Mouse (Mus musculus): ENCODE data around the gene Haus3. TPM values are rescaled to one million over a fixed set of nuclear protein-coding genes. Genes with fewer than 3 reads are reported as not detected.

Gene Haus3
- polyA plus RNA-seq, 1 experiment from 2014 or later, result 14.2 TPM

DNA sequence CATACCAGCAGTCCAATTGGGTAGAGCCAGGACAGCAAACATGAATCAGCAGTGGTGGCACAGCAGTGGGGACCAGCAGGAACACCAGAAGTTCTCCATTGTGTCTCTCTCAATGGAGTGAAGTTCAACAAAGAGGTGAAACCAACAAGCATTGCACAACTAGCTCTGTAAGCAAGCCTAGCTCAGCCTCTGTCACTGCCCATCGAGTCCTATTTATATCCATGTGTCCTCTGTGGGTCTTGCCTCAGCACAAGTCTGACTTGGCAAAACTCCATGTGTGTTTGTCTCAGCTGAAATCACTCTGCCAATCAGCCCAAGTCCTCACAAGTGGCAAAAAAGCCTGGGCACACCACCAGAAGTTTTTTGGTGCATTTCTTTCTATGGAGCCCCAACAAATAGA lies 63.6 kb downstream of the Haus3 start:
- H3K27me3 ChIP-seq (replicated peaks; ENCODE audit: control insufficient read depth, insufficient read depth, low read length), result no peaks in the 10 kb centered on the region
- WGBS, result 73% methylated on average over 1 of the region's 1 CpGs
- no peak for ATAC-seq

More for the DNA sequence above, 63.6 kb downstream of the Haus3 start:
- Histone ChIP-seq H3K27ac (ENCODE audit: low read depth, low read length) (no peak overlapping the region), H3K4me3 (ENCODE audit: low read length) (no peak overlapping the region), H3K4me2 (ENCODE audit: low read length) (no peak overlapping the region), H3K9me3 (ENCODE audit: control insufficient read depth, low read length) (no peaks in the 10 kb centered on the region), H3K9ac (ENCODE audit: low read depth, low read length) (no peak overlapping the region), H3K36me3 (ENCODE audit: control insufficient read depth, insufficient read depth, low read length) (no peaks in the 10 kb centered on the region), H3K4me1 (ENCODE audit: control insufficient read depth, insufficient read depth, low read depth, low read length) (no peaks in the 10 kb centered on the region)

Other genes starting within 250 kb of the Haus3 start
- gene Nelfa, start 233.1 kb downstream of the Haus3 start, polyA plus RNA-seq (2015; fragmentation: Nextera tagmentation; extraction: Ambion mirVana), result 37.8 and 42.8 TPM in 2 replicates
- gene Gm1673, start 186.1 kb downstream of the Haus3 start, polyA plus RNA-seq (2015; fragmentation: Nextera tagmentation; extraction: Ambion mirVana), result 555 and 649 TPM in 2 replicates
- 5.1 and 5.5 TPM in 2 replicates for gene Nat8l, start 173.5 kb downstream of the Haus3 start, polyA plus RNA-seq (2015; fragmentation: Nextera tagmentation; extraction: Ambion mirVana)
- 0.20 and 0.52 TPM in 2 replicates for gene Poln, start 79 bp downstream of the Haus3 start, polyA plus RNA-seq (2015; fragmentation: Nextera tagmentation; extraction: Ambion mirVana)
- 31.0 and 33.9 TPM in 2 replicates for gene Mxd4, start 18.2 kb upstream of the Haus3 start, polyA plus RNA-seq (2015; fragmentation: Nextera tagmentation; extraction: Ambion mirVana)
- gene Zfyve28, start 118.9 kb upstream of the Haus3 start, polyA plus RNA-seq (2015; fragmentation: Nextera tagmentation; extraction: Ambion mirVana), result 4.6 and 5.2 TPM in 2 replicates
- 0.19 TPM in 1 of 2 replicates, not detected in the other for gene Cfap99, start 119.1 kb upstream of the Haus3 start, polyA plus RNA-seq (2015; fragmentation: Nextera tagmentation; extraction: Ambion mirVana)
- gene Rnf4, start 166.8 kb upstream of the Haus3 start, polyA plus RNA-seq (2015; fragmentation: Nextera tagmentation; extraction: Ambion mirVana), result 132 and 139 TPM in 2 replicates
- gene Fam193a, start 200.4 kb upstream of the Haus3 start, polyA plus RNA-seq (2015; fragmentation: Nextera tagmentation; extraction: Ambion mirVana), result 13.4 and 14.8 TPM in 2 replicates